11 mouse cellular contexts compared by ENCODE assay signal in genomic region chr16:64753990-64754742, GRCm38 (mm10).
"Had no signal": no experiment of that assay in that cellular context is flagged by ENCODE, and none has a peak within 500 bp of the region (broad histone marks: within the 10 kb centered on the region; RNA-seq: fewer than 3 reads in every experiment).

No protein-coding gene starts in this region.

- ATAC-seq: liver, postnatal 0 days; lung, postnatal 0 days had no signal

- H3K4me2 ChIP-seq: kidney, embryonic 15.5 days; lung, embryonic 14.5 days had no signal

- DNase-seq: kidney, adult 11 months; layer of hippocampus, postnatal 36 days; liver, postnatal 0 days; thymus, adult 18-20 months; thymus, postnatal 36 days had no signal

- H3K36me3 ChIP-seq: kidney, embryonic 15.5 days had no signal

- H3K9ac ChIP-seq: kidney, embryonic 15.5 days; liver, embryonic 14.5 days; liver, postnatal 0 days; lung, embryonic 14.5 days had no signal

- H3K27ac ChIP-seq: kidney, embryonic 15.5 days; left cerebral cortex, adult 2 months; liver, embryonic 14.5 days; macrophage had no signal

- H3K4me3 ChIP-seq: kidney, embryonic 15.5 days; left cerebral cortex, adult 2 months had no signal

- H3K27me3 ChIP-seq: kidney, embryonic 15.5 days had no signal
